Mouse (Mus musculus): ENCODE results near the gene Minpp1. TPM values are rescaled to one million over a fixed set of nuclear protein-coding genes. Genes with fewer than 3 reads are reported as not detected.

The Minpp1 gene
- polyA plus RNA-seq, 1 experiment from 2014 or later: 58.2 TPM

DNA sequence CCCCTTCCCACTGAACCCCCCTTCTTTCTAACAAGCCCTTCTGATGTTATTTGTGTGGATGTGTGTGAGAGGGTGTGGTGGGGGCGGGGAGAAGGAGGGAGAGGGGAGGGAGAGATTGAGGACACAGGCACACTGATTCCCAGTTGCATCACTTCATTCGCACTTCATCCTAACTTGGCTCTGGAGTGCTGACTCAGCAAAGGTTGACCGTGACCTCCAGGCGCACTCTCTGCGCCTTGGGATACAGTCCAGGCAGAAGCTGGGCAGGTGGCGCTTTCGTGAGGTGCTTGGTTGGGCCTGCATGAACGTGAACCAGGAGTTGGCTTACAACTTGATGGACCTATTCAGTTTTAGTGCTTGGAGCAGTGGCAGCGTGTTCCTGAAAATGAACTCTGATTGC is 22.0 kb downstream of the Minpp1 start:
- H3K4me3 ChIP-seq (ENCODE audit: low read depth, low read length): no peak overlapping the region
- ATAC-seq (ENCODE audit: insufficient number of reproducible peaks, insufficient read depth, low FRiP score, low read depth): no peak
- H3K27me3 ChIP-seq (ENCODE audit: control insufficient read depth, insufficient read depth, low read length): no peaks in the 10 kb centered on the region
- no peak overlapping the region for H3K9ac ChIP-seq (replicated peaks; ENCODE audit: low read depth, low read length)
- no peak overlapping the region for H3K27ac ChIP-seq (ENCODE audit: low read length)
- H3K36me3 ChIP-seq (ENCODE audit: control insufficient read depth, insufficient read depth, low read length): peaks cover 10% of the 10 kb centered on the region; the same call in 1 of the 2 replicates
- H3K4me1 ChIP-seq (ENCODE audit: control insufficient read depth, insufficient read depth, low read length): no peaks in the 10 kb centered on the region
- whole genome bisulfite sequencing: 89% methylated on average over 9 of the region's 9 CpGs
- H3K4me2 ChIP-seq (replicated peaks; ENCODE audit: low read depth, low read length): no peak overlapping the region
- H3K9me3 ChIP-seq (ENCODE audit: control insufficient read depth, low read depth, low read length): peaks cover 4% of the 10 kb centered on the region; the same call in 1 of the 2 replicates

DNA sequence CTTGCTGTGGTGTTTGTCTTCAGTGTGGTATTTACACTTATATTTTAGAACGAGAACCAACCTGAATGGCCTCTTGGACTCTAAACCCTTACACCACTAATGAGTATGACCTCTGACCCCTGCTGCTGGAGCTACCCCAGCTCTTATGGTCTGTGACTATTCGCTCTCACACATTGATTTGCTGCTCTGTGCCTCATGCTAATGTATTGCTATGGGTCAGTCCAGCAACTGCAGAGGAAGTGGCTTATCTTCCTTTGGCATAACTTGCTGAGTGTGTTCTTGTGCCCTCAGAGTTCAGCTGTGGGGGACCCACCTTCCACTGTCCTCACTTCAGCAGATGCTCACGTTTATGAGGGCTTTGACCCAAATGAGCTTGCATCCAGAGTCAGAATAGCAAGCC is 24.7 kb downstream of the Minpp1 start:
- no peak; the same call in 1 of the 2 replicates for ATAC-seq (ENCODE audit: insufficient number of reproducible peaks, insufficient read depth, low FRiP score, low read depth)
- Histone ChIP-seq H3K9me3 (ENCODE audit: control insufficient read depth, low read depth, low read length) (peaks cover 4% of the 10 kb centered on the region; the same call in 1 of the 2 replicates), H3K4me1 (ENCODE audit: control insufficient read depth, insufficient read depth, low read length) (no peaks in the 10 kb centered on the region), H3K27ac (ENCODE audit: low read length) (no peak overlapping the region), H3K4me2 (replicated peaks; ENCODE audit: low read depth, low read length) (no peak overlapping the region), H3K9ac (replicated peaks; ENCODE audit: low read depth, low read length) (no peak overlapping the region), H3K4me3 (ENCODE audit: low read depth, low read length) (no peak overlapping the region), H3K27me3 (ENCODE audit: control insufficient read depth, insufficient read depth, low read length) (no peaks in the 10 kb centered on the region), H3K36me3 (ENCODE audit: control insufficient read depth, insufficient read depth, low read length) (peaks cover 22% of the 10 kb centered on the region; the same call in 1 of the 2 replicates)
- WGBS: 62% methylated on average over 3 of the region's 3 CpGs

DNA sequence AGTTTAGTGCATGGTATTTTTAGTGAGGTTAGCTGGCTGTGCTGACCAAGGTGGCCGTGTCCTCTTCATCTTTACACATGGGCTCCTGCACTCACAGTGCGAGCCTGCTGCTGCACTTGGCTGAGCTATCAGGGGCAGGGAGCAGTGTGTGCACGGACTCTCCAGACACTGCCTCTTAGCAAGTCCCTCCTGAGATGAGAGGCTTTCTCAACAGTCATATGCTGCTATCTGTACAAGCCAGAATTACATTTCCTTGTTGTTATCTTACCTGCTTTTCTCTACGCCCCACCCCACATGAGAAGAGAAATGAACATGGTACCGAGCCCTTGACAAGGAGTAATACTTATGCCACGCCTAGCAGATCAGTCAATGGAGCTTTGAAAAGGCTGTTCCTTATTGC is 25.4 kb downstream of the Minpp1 start:
- peaks cover 20% of the 10 kb centered on the region; the same call in 1 of the 2 replicates for H3K36me3 ChIP-seq (ENCODE audit: control insufficient read depth, insufficient read depth, low read length)
- H3K9ac ChIP-seq (replicated peaks; ENCODE audit: low read depth, low read length): no peak overlapping the region
- no peak overlapping the region for H3K4me2 ChIP-seq (replicated peaks; ENCODE audit: low read depth, low read length)
- peak; percentile 74; the same call in 1 of the 2 replicates for ATAC-seq (ENCODE audit: insufficient number of reproducible peaks, insufficient read depth, low FRiP score, low read depth)
- no peaks in the 10 kb centered on the region for H3K4me1 ChIP-seq (ENCODE audit: control insufficient read depth, insufficient read depth, low read length)
- 88% methylated on average over 6 of the region's 6 CpGs for WGBS
- H3K9me3 ChIP-seq (ENCODE audit: control insufficient read depth, low read depth, low read length): peaks cover 4% of the 10 kb centered on the region; the same call in 1 of the 2 replicates
- H3K27ac ChIP-seq (ENCODE audit: low read length): no peak overlapping the region
- H3K27me3 ChIP-seq (ENCODE audit: control insufficient read depth, insufficient read depth, low read length): no peaks in the 10 kb centered on the region
- H3K4me3 ChIP-seq (ENCODE audit: low read depth, low read length): no peak overlapping the region

DNA sequence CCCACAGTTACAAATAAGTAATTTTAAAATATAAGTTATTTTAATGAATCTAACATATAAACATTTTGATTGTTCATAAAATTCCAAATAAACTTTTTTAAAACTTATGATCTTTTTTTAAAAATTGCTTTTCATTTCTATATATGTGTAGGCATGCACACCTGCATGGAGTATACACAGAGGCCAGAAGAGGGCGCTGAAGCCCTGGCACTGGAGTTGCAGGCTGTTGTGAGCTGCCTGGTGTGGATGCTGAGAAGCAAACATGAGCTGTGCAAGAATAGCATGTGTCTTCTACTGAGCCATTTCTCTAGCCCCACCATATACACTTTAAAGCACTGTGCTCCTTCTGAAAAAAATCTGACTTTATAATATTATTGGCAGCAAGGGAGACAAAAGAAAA is 26.9 kb downstream of the Minpp1 start:
- Histone ChIP-seq H3K4me3 (ENCODE audit: low read depth, low read length) (no peak overlapping the region), H3K27me3 (ENCODE audit: control insufficient read depth, insufficient read depth, low read length) (no peaks in the 10 kb centered on the region), H3K4me2 (replicated peaks; ENCODE audit: low read depth, low read length) (no peak overlapping the region), H3K36me3 (ENCODE audit: control insufficient read depth, insufficient read depth, low read length) (peaks cover 23% of the 10 kb centered on the region; the same call in 1 of the 2 replicates), H3K4me1 (ENCODE audit: control insufficient read depth, insufficient read depth, low read length) (no peaks in the 10 kb centered on the region), H3K9me3 (ENCODE audit: control insufficient read depth, low read depth, low read length) (peaks cover 4% of the 10 kb centered on the region; the same call in 1 of the 2 replicates), H3K9ac (replicated peaks; ENCODE audit: low read depth, low read length) (no peak overlapping the region), H3K27ac (ENCODE audit: low read length) (no peak overlapping the region)
- ATAC-seq (ENCODE audit: insufficient number of reproducible peaks, insufficient read depth, low FRiP score, low read depth): no peak
- 38% methylated on average over 1 of the region's 1 CpGs for WGBS

DNA sequence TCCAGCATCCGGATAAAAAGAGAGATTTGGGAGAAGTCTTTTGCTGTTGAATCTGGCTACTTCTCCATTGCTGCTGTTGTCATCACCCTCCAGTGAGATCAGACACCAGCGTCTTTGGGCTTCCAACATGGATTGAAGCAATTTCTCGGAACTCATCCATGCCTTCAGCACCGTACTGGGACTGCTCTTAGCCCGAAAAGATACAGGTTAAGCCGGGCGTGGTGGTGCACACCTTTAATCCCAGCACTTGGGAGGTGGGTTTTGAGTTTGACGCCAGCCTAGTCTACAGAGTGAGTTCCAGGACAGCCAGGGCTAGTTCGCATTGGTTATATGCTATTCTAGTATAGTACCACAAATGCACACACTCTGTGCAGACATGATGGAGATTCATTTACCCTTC is 31.0 kb downstream of the Minpp1 start:
- 95% methylated on average over 9 of the region's 9 CpGs for WGBS
- no peak for ATAC-seq (ENCODE audit: insufficient number of reproducible peaks, insufficient read depth, low FRiP score, low read depth)
- Histone ChIP-seq H3K4me2 (replicated peaks; ENCODE audit: low read depth, low read length) (no peak overlapping the region), H3K27ac (ENCODE audit: low read length) (no peak overlapping the region), H3K9me3 (ENCODE audit: control insufficient read depth, low read depth, low read length) (peaks cover 4% of the 10 kb centered on the region; the same call in 1 of the 2 replicates), H3K9ac (replicated peaks; ENCODE audit: low read depth, low read length) (no peak overlapping the region), H3K27me3 (ENCODE audit: control insufficient read depth, insufficient read depth, low read length) (no peaks in the 10 kb centered on the region), H3K4me3 (ENCODE audit: low read depth, low read length) (no peak overlapping the region), H3K4me1 (ENCODE audit: control insufficient read depth, insufficient read depth, low read length) (no peaks in the 10 kb centered on the region), H3K36me3 (ENCODE audit: control insufficient read depth, insufficient read depth, low read length) (peaks cover 21% of the 10 kb centered on the region; the same call in 1 of the 2 replicates)

DNA sequence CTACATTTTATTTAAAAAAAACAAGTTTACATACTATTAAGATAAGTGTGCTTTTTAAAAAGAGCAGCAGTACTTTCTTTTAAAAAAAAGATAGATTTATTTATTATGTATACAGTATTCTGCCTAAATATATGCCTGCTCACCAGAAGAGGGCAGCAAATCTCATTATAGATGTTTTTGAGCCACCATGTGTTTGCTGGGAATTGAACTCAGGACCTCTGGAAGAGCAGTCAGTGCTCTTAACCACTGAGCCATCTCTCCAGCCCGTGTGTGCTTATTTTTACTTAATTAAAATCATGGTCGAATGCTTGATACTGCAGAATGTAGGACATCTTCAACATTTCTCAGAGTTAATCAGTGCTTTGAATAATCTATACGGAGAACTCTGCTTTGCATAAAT is 35.9 kb downstream of the Minpp1 start:
- no peaks in the 10 kb centered on the region for H3K9me3 ChIP-seq (ENCODE audit: control insufficient read depth, low read depth, low read length)

DNA sequence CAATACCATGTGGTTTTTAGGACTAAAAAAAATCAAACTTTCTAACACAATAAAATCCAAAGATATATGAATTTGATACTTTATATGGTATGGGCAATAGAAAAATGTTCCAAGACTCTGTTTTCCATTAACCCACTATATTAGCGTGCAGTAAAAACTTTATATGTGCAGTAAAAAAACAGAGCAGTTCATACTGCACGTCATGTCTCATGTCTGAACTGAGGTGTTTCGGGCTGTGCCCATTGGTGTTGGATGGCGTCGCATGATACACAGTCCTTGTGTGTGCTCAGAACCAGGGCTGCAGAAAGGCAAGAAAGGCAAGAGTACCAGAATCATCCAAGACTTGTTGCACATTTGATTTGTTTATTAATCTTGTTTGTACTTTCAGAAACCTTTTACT is 36.7 kb downstream of the Minpp1 start:
- H3K27me3 ChIP-seq (ENCODE audit: control insufficient read depth, insufficient read depth, low read length): no peaks in the 10 kb centered on the region
- H3K4me1 ChIP-seq (ENCODE audit: control insufficient read depth, insufficient read depth, low read length): no peaks in the 10 kb centered on the region
- H3K36me3 ChIP-seq (ENCODE audit: control insufficient read depth, insufficient read depth, low read length): no peaks in the 10 kb centered on the region
- no peak overlapping the region for H3K9ac ChIP-seq (replicated peaks; ENCODE audit: low read depth, low read length)
- H3K4me2 ChIP-seq (replicated peaks; ENCODE audit: low read depth, low read length): no peak overlapping the region
- no peak for ATAC-seq (ENCODE audit: insufficient number of reproducible peaks, insufficient read depth, low FRiP score, low read depth)
- 94% methylated on average over 5 of the region's 5 CpGs for WGBS
- no peaks in the 10 kb centered on the region for H3K9me3 ChIP-seq (ENCODE audit: control insufficient read depth, low read depth, low read length)
- H3K27ac ChIP-seq (ENCODE audit: low read length): no peak overlapping the region
- no peak overlapping the region for H3K4me3 ChIP-seq (ENCODE audit: low read depth, low read length)

More for the DNA sequence above, 35.9 kb downstream of the Minpp1 start:
- Histone ChIP-seq H3K4me1 (ENCODE audit: control insufficient read depth, insufficient read depth, low read length) (no peaks in the 10 kb centered on the region), H3K27me3 (ENCODE audit: control insufficient read depth, insufficient read depth, low read length) (no peaks in the 10 kb centered on the region), H3K4me2 (replicated peaks; ENCODE audit: low read depth, low read length) (no peak overlapping the region), H3K4me3 (ENCODE audit: low read depth, low read length) (no peak overlapping the region), H3K9ac (replicated peaks; ENCODE audit: low read depth, low read length) (no peak overlapping the region), H3K36me3 (ENCODE audit: control insufficient read depth, insufficient read depth, low read length) (peaks cover 3% of the 10 kb centered on the region; the same call in 1 of the 2 replicates), H3K27ac (ENCODE audit: low read length) (no peak overlapping the region)
- ATAC-seq (ENCODE audit: insufficient number of reproducible peaks, insufficient read depth, low FRiP score, low read depth): no peak
- WGBS: 85% methylated on average over 3 of the region's 3 CpGs

DNA sequence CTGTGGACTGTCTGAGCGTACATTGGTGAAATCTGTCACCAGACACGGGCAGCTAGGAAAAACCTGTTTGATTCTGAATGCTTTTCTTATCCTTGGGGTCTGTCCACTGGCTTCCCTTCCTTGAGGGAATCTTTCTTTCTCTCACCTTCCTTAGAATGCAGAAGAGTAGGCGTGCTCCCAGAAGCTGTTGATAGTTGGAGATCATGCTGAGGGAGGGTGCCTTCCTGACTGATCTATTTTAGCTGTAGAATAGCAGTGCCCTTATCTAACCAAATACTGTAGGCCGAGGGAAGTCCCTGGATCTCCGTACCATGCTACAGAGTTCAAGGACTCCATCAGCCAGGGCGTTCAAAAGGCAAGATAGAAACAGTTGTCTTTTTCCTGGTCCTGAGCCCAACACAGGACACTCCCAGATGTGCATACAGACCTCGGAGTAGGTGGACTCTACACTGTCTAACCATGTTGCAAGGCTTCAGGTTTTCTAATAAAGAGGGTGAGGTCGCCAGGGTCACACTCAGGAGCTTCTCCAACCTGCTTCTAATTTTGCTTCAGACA is 37.3 kb downstream of the Minpp1 start:
- no peak overlapping the region for H3K27ac ChIP-seq (ENCODE audit: low read length)
- no peaks in the 10 kb centered on the region for H3K27me3 ChIP-seq (ENCODE audit: control insufficient read depth, insufficient read depth, low read length)
- no peak for ATAC-seq (ENCODE audit: insufficient number of reproducible peaks, insufficient read depth, low FRiP score, low read depth)
- no peaks in the 10 kb centered on the region for H3K36me3 ChIP-seq (ENCODE audit: control insufficient read depth, insufficient read depth, low read length)
- 82% methylated on average over 8 of the region's 8 CpGs for WGBS
- H3K4me3 ChIP-seq (ENCODE audit: low read depth, low read length): no peak overlapping the region
- H3K4me2 ChIP-seq (replicated peaks; ENCODE audit: low read depth, low read length): no peak overlapping the region
- no peak overlapping the region for H3K9ac ChIP-seq (replicated peaks; ENCODE audit: low read depth, low read length)
- H3K9me3 ChIP-seq (ENCODE audit: control insufficient read depth, low read depth, low read length): no peaks in the 10 kb centered on the region
- H3K4me1 ChIP-seq (ENCODE audit: control insufficient read depth, insufficient read depth, low read length): no peaks in the 10 kb centered on the region

All from stomach, embryonic 14.5 days (tissue).